Mouse (Mus musculus): ENCODE results near the gene Gm14862. TPM values are rescaled to one million over a fixed set of nuclear protein-coding genes. Genes with fewer than 3 reads are reported as not detected.
A peak's percentile ranks its signal among the peaks of the same experiment; 100 is the strongest.

Gm14862 gene
- polyA plus RNA-seq, 1 experiment from 2014 or later, result not detected

- Histone ChIP-seq H3K4me3 (ENCODE audit: low read depth, low read length) (no peak overlapping the region), H3K27ac (replicated peaks) (no peak overlapping the region), H3K4me2 (replicated peaks; ENCODE audit: low read depth) (no peak overlapping the region), H3K9me3 (ENCODE audit: control insufficient read depth, low read length) (no peaks in the 10 kb centered on the region), H3K27me3 (ENCODE audit: control insufficient read depth, insufficient read depth, low read length) (no peaks in the 10 kb centered on the region), H3K36me3 (ENCODE audit: control insufficient read depth, insufficient read depth, low read length) (no peaks in the 10 kb centered on the region), H3K4me1 (replicated peaks; ENCODE audit: control insufficient read depth, insufficient read depth) (no peaks in the 10 kb centered on the region), H3K9ac (ENCODE audit: low read length) (no peak overlapping the region)
- DNase-seq (ENCODE audit: low spot score) (no peak), ATAC-seq (ENCODE audit: low FRiP score, low TSS enrichment) (no peak)
- TF ChIP-seq CTCF (IDR thresholded peaks at IDR 0.05; ENCODE audit: low read depth), result no peak
- TF ChIP-seq EP300 (optimal IDR thresholded peaks at IDR 0.05), result no peak
- WGBS, result 79% methylated on average over 8 of the region's 8 CpGs
Observed at GRCm38 (mm10) chrX:9274321-9274720, 17.6 kb upstream of the Gm14862 start.

- no peaks in the 10 kb centered on the region for H3K27me3 ChIP-seq (ENCODE audit: control insufficient read depth, insufficient read depth, low read length)
- TF ChIP-seq CTCF (IDR thresholded peaks at IDR 0.05; ENCODE audit: low read depth), result no peak
- H3K27ac ChIP-seq (replicated peaks), result no peak overlapping the region
- no peak for DNase-seq (ENCODE audit: low spot score)
- H3K4me2 ChIP-seq (replicated peaks; ENCODE audit: low read depth), result peak overlapping the region; percentile 50
- H3K36me3 ChIP-seq (ENCODE audit: control insufficient read depth, insufficient read depth, low read length), result no peaks in the 10 kb centered on the region
- H3K4me3 ChIP-seq (ENCODE audit: low read depth, low read length), result peak overlapping the region; percentile 56
- peak overlapping the region; percentile 61; the same call in 1 of the 2 replicates for H3K9ac ChIP-seq (ENCODE audit: low read length)
- whole genome bisulfite sequencing, result 60% methylated on average over 12 of the region's 12 CpGs
- H3K4me1 ChIP-seq (replicated peaks; ENCODE audit: control insufficient read depth, insufficient read depth), result no peaks in the 10 kb centered on the region
- no peaks in the 10 kb centered on the region for H3K9me3 ChIP-seq (ENCODE audit: control insufficient read depth, low read length)
- ATAC-seq (ENCODE audit: low FRiP score, low TSS enrichment), result no peak
Observed at GRCm38 (mm10) chrX:9273377-9274002, 16.8 kb upstream of the Gm14862 start.

- WGBS, result 8% methylated on average over 50 of the region's 94 CpGs
- peak within 1 kb of the TSS; percentile 65 for H3K27ac ChIP-seq (replicated peaks)
- H3K4me2 ChIP-seq (replicated peaks; ENCODE audit: low read depth), result peak within 1 kb of the TSS; percentile 50
- DNase-seq (ENCODE audit: low spot score) (peak; percentile 78), ATAC-seq (ENCODE audit: low FRiP score, low TSS enrichment) (peak; percentile 94)
- no peaks in the 10 kb centered on the region for H3K27me3 ChIP-seq (ENCODE audit: control insufficient read depth, insufficient read depth, low read length)
- no peaks in the 10 kb centered on the region for H3K4me1 ChIP-seq (replicated peaks; ENCODE audit: control insufficient read depth, insufficient read depth)
- H3K9ac ChIP-seq (ENCODE audit: low read length), result peak within 1 kb of the TSS; percentile 61
- peak within 1 kb of the TSS; percentile 56 for H3K4me3 ChIP-seq (ENCODE audit: low read depth, low read length)
- TF ChIP-seq EP300 (optimal IDR thresholded peaks at IDR 0.05) (no peak), CTCF (IDR thresholded peaks at IDR 0.05; ENCODE audit: low read depth) (no peak)
- no peaks in the 10 kb centered on the region for H3K9me3 ChIP-seq (ENCODE audit: control insufficient read depth, low read length)
- H3K36me3 ChIP-seq (ENCODE audit: control insufficient read depth, insufficient read depth, low read length), result no peaks in the 10 kb centered on the region
Observed at GRCm38 (mm10) chrX:9272460-9273361, 16.0 kb upstream of the Gm14862 start, which contains the start of gene Xk. Xk (plus strand) TSS chrX:9272756.

- Histone ChIP-seq H3K9me3 (ENCODE audit: control insufficient read depth, low read length) (no peaks in the 10 kb centered on the region), H3K9ac (ENCODE audit: low read length) (peak overlapping the region; percentile 31; the same call in 1 of the 2 replicates), H3K36me3 (ENCODE audit: control insufficient read depth, insufficient read depth, low read length) (no peaks in the 10 kb centered on the region), H3K4me2 (replicated peaks; ENCODE audit: low read depth) (peak overlapping the region; percentile 50), H3K27ac (replicated peaks) (peak overlapping the region; percentile 65; the same call in 1 of the 2 replicates), H3K4me1 (replicated peaks; ENCODE audit: control insufficient read depth, insufficient read depth) (no peaks in the 10 kb centered on the region), H3K27me3 (ENCODE audit: control insufficient read depth, insufficient read depth, low read length) (no peaks in the 10 kb centered on the region), H3K4me3 (ENCODE audit: low read depth, low read length) (peak overlapping the region; percentile 56)
- WGBS, result 26% methylated on average over 8 of the region's 8 CpGs
- DNase-seq (ENCODE audit: low spot score) (no peak), ATAC-seq (ENCODE audit: low FRiP score, low TSS enrichment) (peak; percentile 68)
- TF ChIP-seq EP300 (optimal IDR thresholded peaks at IDR 0.05) (no peak), CTCF (IDR thresholded peaks at IDR 0.05; ENCODE audit: low read depth) (no peak)
Observed at GRCm38 (mm10) chrX:9271947-9272459, 15.3 kb upstream of the Gm14862 start.

- H3K9me3 ChIP-seq (ENCODE audit: control insufficient read depth, low read length), result no peaks in the 10 kb centered on the region
- WGBS, result 42% methylated on average over 3 of the region's 3 CpGs
Observed at GRCm38 (mm10) chrX:9271112-9271511, 14.4 kb upstream of the Gm14862 start.

More at GRCm38 (mm10) chrX:9271112-9271511, 14.4 kb upstream of the Gm14862 start:
- DNase-seq (ENCODE audit: low spot score) (no peak), ATAC-seq (ENCODE audit: low FRiP score, low TSS enrichment) (no peak)
- no peak overlapping the region for H3K9ac ChIP-seq (ENCODE audit: low read length)
- no peak overlapping the region for H3K4me2 ChIP-seq (replicated peaks; ENCODE audit: low read depth)
- H3K4me1 ChIP-seq (replicated peaks; ENCODE audit: control insufficient read depth, insufficient read depth), result no peaks in the 10 kb centered on the region
- H3K36me3 ChIP-seq (ENCODE audit: control insufficient read depth, insufficient read depth, low read length), result no peaks in the 10 kb centered on the region
- no peaks in the 10 kb centered on the region for H3K27me3 ChIP-seq (ENCODE audit: control insufficient read depth, insufficient read depth, low read length)
- no peak for TF ChIP-seq EP300 (optimal IDR thresholded peaks at IDR 0.05)
- no peak for TF ChIP-seq CTCF (IDR thresholded peaks at IDR 0.05; ENCODE audit: low read depth)
- H3K27ac ChIP-seq (replicated peaks), result 0 out of 2 replicates have a peak overlapping the region, but pooled peaks have one; percentile 13
- no peak overlapping the region for H3K4me3 ChIP-seq (ENCODE audit: low read depth, low read length)
